Mouse (Mus musculus) liver, embryonic 18 days (tissue): ENCODE measurements around the gene Olfr307. TPM values are rescaled to one million over a fixed set of nuclear protein-coding genes. Genes with fewer than 3 reads are reported as not detected.

Experiments used
- polyA plus RNA-seq: library from polyadenylated mRNA; depleted of rRNA; stranded (reverse); fragments of >200 nt; gene quantifications from 2 replicates; pipeline ENCODE4 v1.2.3, GENCODE M21; 2012; rRNA removed

The Olfr307 gene
- polyA plus RNA-seq, result not detected in 2 replicates

GRCm38 (mm10) chr7:86337486-86337885 lies at the start of gene Olfr307:
Gene Olfr307, minus strand, starts transcription at chr7:86337586.

GRCm38 (mm10) chr7:86386558-86386957 lies 49.2 kb upstream of the Olfr307 start, which contains the start of gene Olfr304:
Gene Olfr304, minus strand, starts transcription at chr7:86386658.

GRCm38 (mm10) chr7:86366828-86367227 lies 29.4 kb upstream of the Olfr307 start, which contains the start of gene Olfr305:
Gene Olfr305, minus strand, starts transcription at chr7:86366928.

GRCm38 (mm10) chr7:86325530-86325929 lies 11.9 kb downstream of the Olfr307 start, which contains the start of gene Olfr308:
Gene Olfr308, minus strand, starts transcription at chr7:86325630.

GRCm38 (mm10) chr7:86313608-86314007 lies 23.8 kb downstream of the Olfr307 start, which contains the start of gene Olfr309:
Gene Olfr309, minus strand, starts transcription at chr7:86313708.

Other genes starting within 250 kb of the Olfr307 start
- not detected in 2 replicates for gene Vmn2r75, start 165.8 kb downstream of the Olfr307 start, polyA plus RNA-seq
- not detected in 2 replicates for gene Vmn2r76, start 91.3 kb downstream of the Olfr307 start, polyA plus RNA-seq
- gene Olfr310, start 60.4 kb downstream of the Olfr307 start, polyA plus RNA-seq, result not detected in 2 replicates
- gene Olfr309, start 23.9 kb downstream of the Olfr307 start, polyA plus RNA-seq, result not detected in 2 replicates
- not detected in 2 replicates for gene Olfr308, start 12.0 kb downstream of the Olfr307 start, polyA plus RNA-seq
- not detected in 2 replicates for gene Olfr305, start 29.3 kb upstream of the Olfr307 start, polyA plus RNA-seq
- gene Olfr304, start 49.1 kb upstream of the Olfr307 start, polyA plus RNA-seq, result not detected in 2 replicates
- not detected in 2 replicates for gene Olfr303, start 60.2 kb upstream of the Olfr307 start, polyA plus RNA-seq
- gene Olfr301, start 66.3 kb upstream of the Olfr307 start, polyA plus RNA-seq, result not detected in 2 replicates
- not detected in 2 replicates for gene Olfr299, start 122.3 kb upstream of the Olfr307 start, polyA plus RNA-seq
- gene Olfr298, start 154.9 kb upstream of the Olfr307 start, polyA plus RNA-seq, result not detected in 2 replicates
- not detected in 2 replicates for gene Olfr297, start 182.4 kb upstream of the Olfr307 start, polyA plus RNA-seq
- not detected in 2 replicates for gene Olfr295, start 246.3 kb upstream of the Olfr307 start, polyA plus RNA-seq